Mouse (Mus musculus): ENCODE data around the gene Ctsf. TPM values are rescaled to one million over a fixed set of nuclear protein-coding genes. Genes with fewer than 3 reads are reported as not detected.
"Not testable (repeated sequence)": the region's sequence is repeated elsewhere in the genome, so short reads cannot be mapped to it uniquely, and the experiment has no call there.

Ctsf gene
- 48.7 and 76.1 TPM in 2 replicates for polyA plus RNA-seq (2012; rRNA removed)

- Histone ChIP-seq H3K4me1 (ENCODE audit: control insufficient read depth, insufficient read depth, low read length) (no peaks in the 10 kb centered on the region), H3K4me3 (replicated peaks; ENCODE audit: extremely low read depth, low read depth, low read length) (peak within 1 kb of the TSS; percentile 79)
- TF ChIP-seq POLR2A (IDR thresholded peaks at IDR 0.05; ENCODE audit: borderline replicate concordance, extremely low read depth, low read depth, low read length) (peak; percentile 68; the same call in 1 of the 2 replicates), CTCF (IDR thresholded peaks at IDR 0.05; ENCODE audit: insufficient read depth, low read length) (no peak)
- DNase-seq: peak; percentile 72
- 3% methylated on average over 45 of the region's 45 CpGs for WGBS
Observed at GRCm38 (mm10) chr19:4854552-4855469, at the start of gene Ctsf. TSS of gene Ctsf (plus strand) at chr19:4855130.

DNA sequence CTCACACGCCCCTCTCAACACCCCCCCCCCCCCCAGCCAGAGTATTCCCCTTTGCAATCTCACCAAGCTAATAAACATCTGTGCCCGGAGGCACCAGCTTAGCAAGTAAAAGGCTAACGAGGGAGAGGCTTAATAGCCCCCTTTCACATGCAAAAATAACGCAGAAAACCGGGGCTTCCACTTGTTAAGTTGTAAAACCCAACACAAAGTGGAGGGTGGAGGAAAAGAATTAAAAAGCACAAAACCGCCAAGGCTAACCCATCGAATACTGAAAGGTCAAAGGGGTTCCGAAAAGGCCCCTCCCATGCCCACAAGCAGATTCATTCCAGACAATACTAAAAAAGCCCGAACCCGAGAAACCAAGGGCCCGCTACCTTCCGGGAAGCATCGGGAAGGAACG, 44.6 kb upstream of the Ctsf start:
- TF ChIP-seq CTCF (IDR thresholded peaks at IDR 0.05; ENCODE audit: insufficient read depth, low read length) (no peak), POLR2A (IDR thresholded peaks at IDR 0.05; ENCODE audit: borderline replicate concordance, extremely low read depth, low read depth, low read length) (no peak)
- no peak for DNase-seq
- Histone ChIP-seq H3K4me3 (replicated peaks; ENCODE audit: extremely low read depth, low read depth, low read length) (peak overlapping the region; percentile 86), H3K4me1 (ENCODE audit: control insufficient read depth, insufficient read depth, low read length) (peaks cover 5% of the 10 kb centered on the region)
- under 1% methylated on average over 14 of the region's 14 CpGs for WGBS

DNA sequence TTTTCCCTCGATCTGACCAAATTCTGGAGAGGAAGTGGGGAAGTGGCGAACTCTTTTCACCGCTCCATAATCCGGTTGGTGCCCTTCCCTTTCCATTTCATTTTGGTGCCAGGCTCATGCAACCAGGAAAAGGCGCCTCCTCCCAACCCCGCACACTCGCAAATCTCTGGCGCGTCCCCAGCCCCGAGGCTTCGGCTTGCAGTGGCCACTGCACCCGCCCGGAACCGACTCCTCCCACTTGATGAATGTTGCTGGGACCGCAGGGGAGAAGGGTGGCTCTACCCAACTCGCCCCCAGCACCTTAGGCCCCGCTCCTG, 44.2 kb upstream of the Ctsf start:
- H3K4me3 ChIP-seq (replicated peaks; ENCODE audit: extremely low read depth, low read depth, low read length): peak overlapping the region; percentile 86
- no peak for TF ChIP-seq POLR2A (IDR thresholded peaks at IDR 0.05; ENCODE audit: borderline replicate concordance, extremely low read depth, low read depth, low read length)
- no peak for TF ChIP-seq CTCF (IDR thresholded peaks at IDR 0.05; ENCODE audit: insufficient read depth, low read length)
- peaks cover 5% of the 10 kb centered on the region for H3K4me1 ChIP-seq (ENCODE audit: control insufficient read depth, insufficient read depth, low read length)
- DNase-seq: no peak
- WGBS: under 1% methylated on average over 17 of the region's 17 CpGs

GRCm38 (mm10) chr19:4811063-4811908, 43.6 kb upstream of the Ctsf start, which contains the start of the genes Gm21992 and Rbm14:
TSS of gene Gm21992 (minus strand) at chr19:4811612.
TSS of gene Rbm14 (minus strand) at chr19:4811634.
- DNase-seq: peak; percentile 95
- no peak for TF ChIP-seq CTCF (IDR thresholded peaks at IDR 0.05; ENCODE audit: insufficient read depth, low read length)
- peak; percentile 96 for TF ChIP-seq POLR2A (IDR thresholded peaks at IDR 0.05; ENCODE audit: borderline replicate concordance, extremely low read depth, low read depth, low read length)
- Histone ChIP-seq H3K4me3 (replicated peaks; ENCODE audit: extremely low read depth, low read depth, low read length) (peak within 1 kb of the TSS; percentile 86), H3K4me1 (ENCODE audit: control insufficient read depth, insufficient read depth, low read length) (peaks cover 5% of the 10 kb centered on the region)
- under 1% methylated on average over 83 of the region's 83 CpGs for WGBS

GRCm38 (mm10) chr19:4811909-4812242, 43.1 kb upstream of the Ctsf start:
- DNase-seq: no peak
- Histone ChIP-seq H3K4me3 (replicated peaks; ENCODE audit: extremely low read depth, low read depth, low read length) (peak overlapping the region; percentile 82), H3K4me1 (ENCODE audit: control insufficient read depth, insufficient read depth, low read length) (peaks cover 5% of the 10 kb centered on the region)
- TF ChIP-seq CTCF (IDR thresholded peaks at IDR 0.05; ENCODE audit: insufficient read depth, low read length): no peak
- no peak for TF ChIP-seq POLR2A (IDR thresholded peaks at IDR 0.05; ENCODE audit: borderline replicate concordance, extremely low read depth, low read depth, low read length)
- 4% methylated on average over 12 of the region's 12 CpGs for WGBS

- not testable (repeated sequence) for DNase-seq; H3K4me3 ChIP-seq (replicated peaks; ENCODE audit: extremely low read depth, low read depth, low read length); H3K4me1 ChIP-seq (ENCODE audit: control insufficient read depth, insufficient read depth, low read length)
- WGBS: 69% methylated on average over 8 of the region's 8 CpGs
Observed at GRCm38 (mm10) chr19:4812334-4812949, 42.5 kb upstream of the Ctsf start.

DNA sequence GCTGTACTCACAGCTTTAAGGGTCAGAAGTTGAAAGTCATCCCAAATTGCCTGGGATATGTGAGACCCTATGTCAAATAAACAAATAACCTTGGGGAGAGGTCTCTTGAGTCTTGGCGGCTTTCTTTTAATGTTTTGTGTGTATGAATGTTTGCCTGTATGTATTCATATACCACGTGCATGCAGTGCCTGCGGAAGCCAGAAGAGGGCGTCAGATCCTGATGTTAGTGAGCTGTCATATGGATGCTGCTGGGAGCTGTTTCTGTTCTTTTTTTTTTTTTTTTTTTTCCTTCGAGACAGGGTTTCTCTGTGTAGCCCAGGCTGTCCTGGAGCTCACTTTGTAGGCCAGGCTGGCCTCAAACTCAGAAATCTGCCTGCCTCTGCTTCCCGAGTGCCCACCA, 41.9 kb upstream of the Ctsf start:
- Histone ChIP-seq H3K4me1 (ENCODE audit: control insufficient read depth, insufficient read depth, low read length) (peaks cover 5% of the 10 kb centered on the region), H3K4me3 (replicated peaks; ENCODE audit: extremely low read depth, low read depth, low read length) (no peak overlapping the region)
- DNase-seq: no peak
- WGBS: 89% methylated on average over 6 of the region's 6 CpGs
- TF ChIP-seq CTCF (IDR thresholded peaks at IDR 0.05; ENCODE audit: insufficient read depth, low read length) (peak; percentile 39; the same call in 1 of the 2 replicates), POLR2A (IDR thresholded peaks at IDR 0.05; ENCODE audit: borderline replicate concordance, extremely low read depth, low read depth, low read length) (no peak)

GRCm38 (mm10) chr19:4817182-4817835, 37.6 kb upstream of the Ctsf start:
- DNase-seq: no peak
- Histone ChIP-seq H3K4me1 (ENCODE audit: control insufficient read depth, insufficient read depth, low read length) (no peaks in the 10 kb centered on the region), H3K4me3 (replicated peaks; ENCODE audit: extremely low read depth, low read depth, low read length) (no peak overlapping the region)
- 40% methylated on average over 1 of the region's 1 CpGs for WGBS
- TF ChIP-seq CTCF (IDR thresholded peaks at IDR 0.05; ENCODE audit: insufficient read depth, low read length) (no peak), POLR2A (IDR thresholded peaks at IDR 0.05; ENCODE audit: borderline replicate concordance, extremely low read depth, low read depth, low read length) (no peak)
